Mouse (Mus musculus): ENCODE results near the gene Zcchc7. TPM values are rescaled to one million over a fixed set of nuclear protein-coding genes. Genes with fewer than 3 reads are reported as not detected.
"Not testable (repeated sequence)": the region's sequence is repeated elsewhere in the genome, so short reads cannot be mapped to it uniquely, and the experiment has no call there.

The Zcchc7 gene
- total RNA-seq, 2 experiments from 2014 or later: 36.6 to 40.7 TPM

DNA sequence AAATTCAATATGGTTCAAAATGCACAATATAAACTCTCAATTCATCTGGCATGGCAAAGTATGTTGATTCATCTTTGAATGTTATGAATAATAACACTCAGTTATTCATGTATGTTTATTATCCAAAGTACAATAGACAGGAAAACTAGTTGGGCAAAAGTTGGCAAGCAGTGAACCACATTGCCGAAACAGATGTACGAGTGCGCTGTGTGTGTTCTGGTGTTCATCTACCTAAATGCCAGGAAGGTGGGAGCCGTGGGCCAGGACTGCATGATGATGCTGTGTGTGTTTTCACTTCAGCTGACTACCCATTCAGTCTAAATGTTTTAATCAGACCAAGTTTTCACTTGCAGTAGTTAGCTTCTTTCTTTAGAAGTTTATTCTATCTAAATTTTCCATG is 150.7 kb downstream of the Zcchc7 start:
- DNase-seq (ENCODE audit: low spot score in 2 of 2): no peak

DNA sequence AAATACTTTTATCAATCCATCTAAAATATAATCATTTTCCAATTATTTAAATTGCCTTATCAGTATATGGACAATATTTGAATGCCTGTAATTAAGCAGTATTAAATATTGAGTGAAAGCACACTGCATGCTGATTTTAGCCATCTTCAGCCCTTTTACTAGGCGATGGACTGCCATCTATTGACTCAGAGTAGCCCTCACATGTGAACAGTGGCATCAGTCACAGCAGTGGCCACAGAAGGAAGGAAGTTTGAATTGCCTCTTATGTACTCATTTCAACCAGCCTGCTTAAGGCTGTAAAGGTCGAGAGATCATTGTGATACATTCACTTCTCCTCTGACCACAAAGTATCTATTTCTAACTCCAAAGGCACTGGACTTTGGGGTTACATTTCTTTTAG is 154.4 kb downstream of the Zcchc7 start:
- DNase-seq (ENCODE audit: low spot score in 2 of 2): no peak

DNA sequence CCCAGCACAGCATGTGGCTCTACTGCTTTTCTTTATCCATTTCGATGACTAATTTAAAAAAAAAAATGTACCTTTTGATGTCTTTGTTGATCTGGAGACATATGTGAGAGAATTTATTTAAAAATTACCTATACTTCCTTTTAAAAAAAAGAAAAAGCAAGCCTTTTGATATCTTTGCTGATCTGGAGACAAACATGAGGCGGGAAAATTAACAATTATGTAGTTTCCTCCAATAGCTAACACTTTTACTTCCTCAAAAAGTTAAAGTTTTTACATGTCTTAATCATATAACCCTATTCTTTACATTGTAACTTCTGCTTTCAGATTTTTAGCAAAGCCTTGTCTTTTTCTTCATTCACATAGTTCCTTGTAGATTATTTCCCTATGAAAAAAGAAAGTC is 155.2 kb downstream of the Zcchc7 start:
- DNase-seq (ENCODE audit: low spot score in 2 of 2): no peak

DNA sequence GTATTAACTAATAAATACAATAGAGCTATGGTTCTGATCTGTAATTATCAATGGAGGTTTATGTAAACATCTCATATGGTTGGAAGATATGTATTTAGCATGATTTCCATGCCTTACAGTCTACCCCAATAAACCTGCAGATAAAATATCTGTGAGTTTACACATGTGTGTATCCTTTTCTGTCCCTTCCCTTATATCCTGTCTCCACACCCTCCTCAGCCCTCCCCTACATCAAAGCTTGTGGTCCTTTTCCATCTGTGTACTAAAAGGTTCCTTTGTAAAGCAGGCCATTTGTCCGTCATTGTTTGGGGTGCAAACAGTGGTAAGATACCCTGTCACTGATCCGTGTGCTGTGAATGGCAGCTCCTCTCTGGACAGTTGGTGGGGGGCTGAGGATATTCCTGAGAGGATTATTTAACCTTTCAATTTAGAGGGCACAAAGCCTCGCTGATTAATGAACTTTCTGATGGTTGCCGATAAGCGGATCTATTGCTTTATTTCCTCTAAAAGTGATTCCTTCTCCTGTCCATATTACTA is 161.7 kb downstream of the Zcchc7 start:
- no peak for DNase-seq (ENCODE audit: low spot score in 2 of 2)

DNA sequence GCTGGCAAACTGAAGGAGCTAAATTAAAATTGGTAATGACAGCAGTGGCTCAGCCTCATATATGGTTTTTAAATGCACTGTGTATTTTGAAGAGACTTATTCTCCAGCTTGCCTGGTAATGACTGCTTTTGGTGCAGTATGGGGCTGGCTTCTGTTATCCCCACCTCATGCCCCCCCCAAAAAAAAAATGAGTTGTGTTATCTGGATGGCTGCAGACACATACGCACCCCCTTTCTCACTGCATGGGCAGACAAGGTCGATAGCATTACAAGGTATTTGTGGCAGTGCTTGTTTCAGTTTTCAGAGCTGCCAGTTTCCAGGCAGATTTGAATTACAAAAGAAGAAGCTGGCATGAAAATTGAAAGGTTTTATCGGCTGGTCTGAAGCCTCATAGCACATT is 162.2 kb downstream of the Zcchc7 start:
- DNase-seq (ENCODE audit: low spot score in 2 of 2): no peak

DNA sequence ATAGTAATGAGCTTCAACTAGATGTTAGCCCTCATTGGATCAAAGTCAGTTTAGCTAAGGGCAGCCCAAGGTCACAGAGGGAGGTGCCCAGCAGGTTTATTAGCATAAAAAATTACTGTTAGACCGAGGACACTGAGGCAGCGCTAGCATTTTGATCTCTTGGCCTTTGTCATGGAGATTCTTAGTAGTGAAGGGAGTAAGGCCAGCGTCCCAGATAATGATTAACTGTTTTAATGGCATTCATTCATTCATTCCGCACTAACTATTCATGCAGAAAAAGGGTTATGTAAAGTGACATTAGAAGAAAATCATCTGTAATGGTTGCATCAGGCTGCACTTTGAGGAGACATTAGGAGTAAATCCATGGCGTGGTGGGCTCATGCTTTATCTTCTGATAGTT is 165.2 kb downstream of the Zcchc7 start:
- no peak for DNase-seq (ENCODE audit: low spot score in 2 of 2)

DNA sequence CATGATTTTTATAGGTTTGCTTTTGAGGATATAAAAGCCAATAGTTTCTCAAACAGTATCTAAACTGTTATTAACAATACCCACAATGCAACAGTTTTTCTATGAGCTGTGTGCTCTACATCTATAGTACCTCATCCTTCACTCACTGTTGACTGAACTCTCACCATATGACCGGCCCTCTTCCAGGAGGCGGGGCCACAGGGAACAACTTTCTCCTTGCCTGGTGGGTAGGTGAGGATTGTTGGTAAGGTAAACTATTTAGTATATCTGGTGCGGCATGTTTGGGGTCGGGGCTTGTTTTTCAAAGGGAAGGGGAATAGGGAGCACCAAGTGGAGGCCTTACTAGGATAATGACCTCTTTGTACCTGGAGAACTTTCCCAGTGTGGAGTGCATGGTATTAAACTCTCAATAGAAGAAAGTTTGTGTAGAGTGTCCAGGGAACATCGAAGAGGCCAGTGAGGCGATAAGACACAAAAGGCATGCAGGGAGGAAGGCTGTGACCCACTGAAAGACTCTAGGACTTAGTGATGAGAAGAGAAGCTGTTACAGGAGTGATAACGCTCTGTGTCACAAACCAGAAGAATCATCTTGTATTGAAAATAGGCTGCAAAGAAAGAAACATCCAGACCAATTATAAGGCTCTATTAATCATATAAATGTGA is 166.9 kb downstream of the Zcchc7 start:
- DNase-seq (ENCODE audit: low spot score in 2 of 2): no peak

DNA sequence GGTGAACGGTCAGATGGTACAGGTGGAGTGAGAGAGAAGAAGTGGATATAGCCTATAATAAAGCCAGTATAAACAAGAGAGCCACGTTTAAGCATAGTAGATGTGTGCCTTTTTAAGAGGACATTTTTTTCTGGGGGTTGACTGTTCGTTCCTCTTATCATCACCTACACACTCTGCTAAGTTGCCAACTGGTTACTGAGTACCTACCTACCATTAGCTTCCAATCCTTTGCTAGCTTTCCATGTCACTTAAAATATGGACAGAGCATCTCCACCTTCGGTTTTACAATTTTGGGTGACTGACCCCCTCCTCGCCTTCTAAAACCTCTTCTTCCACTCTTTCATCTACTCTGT is 167.4 kb downstream of the Zcchc7 start:
- DNase-seq (ENCODE audit: low spot score in 2 of 2): no peak

DNA sequence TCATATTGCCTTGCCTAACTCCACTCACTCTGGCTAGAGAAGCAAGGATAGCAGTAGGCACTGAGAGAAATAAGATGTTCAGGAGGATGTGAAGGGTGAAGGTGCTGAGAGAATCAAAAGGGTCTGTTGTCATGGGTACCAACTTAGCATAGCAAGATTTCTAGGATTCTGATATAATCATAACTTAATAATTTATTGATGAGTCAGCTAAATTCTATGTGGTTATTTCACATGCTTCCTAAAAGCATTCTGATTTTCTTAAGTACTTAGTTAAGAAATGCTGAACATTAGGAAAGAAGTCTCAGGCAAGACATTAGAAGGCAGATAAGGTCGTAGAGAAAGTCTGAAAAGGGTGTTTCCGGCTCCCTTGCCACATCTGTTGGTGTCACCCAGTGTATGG is 172.3 kb downstream of the Zcchc7 start:
- DNase-seq (ENCODE audit: low spot score in 2 of 2): no peak

DNA sequence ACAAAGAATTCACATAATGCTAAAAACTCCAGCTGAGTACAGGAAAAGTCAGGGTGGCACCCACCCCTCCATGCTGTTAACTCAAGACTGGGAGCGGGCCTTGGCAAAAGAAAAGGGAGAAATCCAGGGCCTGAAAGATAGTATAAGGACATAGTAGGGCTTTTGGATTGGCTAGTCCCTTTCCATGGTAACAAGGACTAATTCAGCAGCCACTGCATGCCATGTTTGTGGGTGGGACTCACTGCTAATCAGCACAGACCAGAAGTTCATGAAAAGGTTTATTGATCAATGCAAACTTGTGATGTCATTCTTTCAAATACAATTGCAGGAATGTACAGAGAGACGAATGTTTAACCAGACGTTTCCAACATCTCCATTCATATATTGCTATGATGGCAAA is 173.1 kb downstream of the Zcchc7 start:
- no peak for DNase-seq (ENCODE audit: low spot score in 2 of 2)

DNA sequence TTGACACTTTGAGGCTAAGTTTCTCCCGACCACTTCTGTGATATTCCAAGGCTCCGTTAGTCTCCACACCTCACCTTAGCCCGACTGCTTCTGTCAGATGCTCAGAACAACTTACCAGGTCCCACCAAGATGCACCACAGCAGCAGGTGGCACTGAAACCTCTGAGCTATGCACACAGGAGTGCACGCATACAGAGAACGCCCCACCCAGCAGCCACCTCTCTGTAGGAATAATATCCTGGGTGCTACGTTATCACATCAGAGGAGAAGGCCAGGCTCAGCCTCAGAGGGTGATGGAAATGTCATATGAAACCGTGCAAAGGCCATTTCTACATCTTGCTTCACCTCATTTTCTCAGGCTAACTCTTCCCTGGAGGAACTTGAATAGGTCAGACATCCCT is 174.7 kb downstream of the Zcchc7 start:
- no peak for DNase-seq (ENCODE audit: low spot score in 2 of 2)

DNA sequence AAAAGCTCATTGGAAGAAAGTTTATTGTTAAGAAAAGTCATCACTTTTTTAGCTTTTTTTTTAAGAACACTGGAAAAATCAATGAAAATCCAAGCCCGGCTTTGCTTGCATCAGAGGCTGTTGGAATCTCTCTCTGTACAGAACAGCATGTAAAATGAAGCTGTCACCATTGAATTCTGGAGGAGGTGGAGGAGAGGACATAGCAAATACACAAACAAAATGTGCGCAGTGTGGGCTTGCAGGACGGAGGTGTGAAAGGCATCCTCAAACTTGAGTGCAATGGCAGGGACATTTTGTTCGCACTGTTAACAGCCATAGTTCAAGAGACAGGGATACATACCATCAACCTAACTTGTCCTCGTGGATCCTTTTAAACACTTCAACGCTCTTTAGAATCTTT is 176.1 kb downstream of the Zcchc7 start:
- DNase-seq (ENCODE audit: low spot score in 2 of 2): no peak

DNA sequence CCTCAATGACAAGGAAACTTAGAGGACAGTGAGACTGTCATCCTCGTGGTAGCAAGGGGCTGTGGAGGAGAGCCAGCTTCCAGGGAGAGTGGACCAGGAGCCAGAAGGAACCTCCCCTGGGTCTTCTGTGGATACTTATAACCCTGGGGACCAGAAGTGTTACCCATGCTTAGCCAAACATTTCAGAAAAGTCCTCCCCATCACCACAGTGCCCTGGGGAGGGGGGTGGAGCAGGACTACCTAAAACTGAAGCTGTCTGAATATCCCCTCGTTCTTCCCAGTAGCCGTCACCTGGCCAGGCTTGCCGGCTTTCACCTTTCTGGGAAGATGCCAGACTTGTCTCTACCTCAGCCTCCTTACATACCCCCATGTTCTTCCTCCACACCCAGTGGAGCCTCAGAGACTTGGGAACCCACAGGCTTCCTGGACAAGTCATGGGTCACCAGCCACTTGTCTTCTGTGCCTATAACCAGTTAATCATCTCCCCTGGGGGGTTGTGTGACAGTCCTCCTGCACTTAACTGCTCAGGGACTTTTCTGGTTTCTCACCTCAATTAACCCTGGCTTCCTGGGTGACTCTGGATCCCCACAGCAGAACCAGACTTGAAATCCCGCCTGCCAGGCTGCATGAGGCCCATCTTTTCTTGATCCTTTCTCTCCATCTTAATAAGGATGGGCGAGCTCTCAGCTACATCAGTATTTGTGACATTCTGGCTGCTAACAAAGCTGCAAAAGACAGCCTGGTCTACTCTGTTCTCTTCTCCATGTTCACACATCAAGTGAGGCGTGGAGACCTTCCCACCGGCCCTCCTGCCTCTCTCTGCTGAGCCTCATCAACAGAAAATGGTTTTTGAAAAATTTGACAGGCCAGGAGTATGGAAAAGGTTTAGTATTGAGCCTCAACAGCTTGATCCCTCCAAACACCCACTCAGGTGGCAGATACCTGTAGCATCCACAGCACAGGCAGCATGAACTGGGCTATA is 183.0 kb downstream of the Zcchc7 start:
- no peak for DNase-seq (ENCODE audit: low spot score in 2 of 2)

DNA sequence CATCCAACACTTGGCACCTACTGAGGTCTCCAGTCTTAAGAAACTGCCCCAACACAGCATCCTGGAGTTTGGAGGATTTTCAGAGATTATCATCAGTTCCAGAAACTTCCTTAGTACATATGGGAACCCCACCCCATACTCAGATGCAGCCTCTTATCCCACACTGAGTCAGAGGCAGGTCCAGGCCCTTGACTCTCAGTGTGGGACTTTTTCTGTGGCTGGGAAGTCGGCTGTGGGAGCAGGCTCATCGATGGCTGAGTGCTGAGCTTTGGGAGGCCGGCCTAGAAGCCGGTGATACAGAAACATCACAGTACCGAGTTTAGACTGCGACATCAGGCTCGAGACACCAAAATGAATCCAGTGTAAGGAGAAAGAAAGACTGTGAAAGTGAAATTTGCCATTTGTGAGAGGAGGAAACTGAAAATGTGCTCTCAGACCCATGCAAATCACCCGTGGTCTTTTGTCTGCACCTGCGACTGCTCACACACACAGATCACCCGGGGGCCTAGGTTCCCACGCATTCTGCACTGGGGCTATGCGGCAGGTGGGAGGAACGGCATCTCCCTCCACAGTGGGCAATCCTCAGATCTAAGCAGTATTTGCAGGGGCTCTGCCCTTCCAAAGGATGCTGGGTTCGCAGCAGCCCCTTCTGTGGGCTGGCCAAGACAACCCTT is 184.0 kb downstream of the Zcchc7 start:
- DNase-seq (ENCODE audit: low spot score in 2 of 2): no peak

DNA sequence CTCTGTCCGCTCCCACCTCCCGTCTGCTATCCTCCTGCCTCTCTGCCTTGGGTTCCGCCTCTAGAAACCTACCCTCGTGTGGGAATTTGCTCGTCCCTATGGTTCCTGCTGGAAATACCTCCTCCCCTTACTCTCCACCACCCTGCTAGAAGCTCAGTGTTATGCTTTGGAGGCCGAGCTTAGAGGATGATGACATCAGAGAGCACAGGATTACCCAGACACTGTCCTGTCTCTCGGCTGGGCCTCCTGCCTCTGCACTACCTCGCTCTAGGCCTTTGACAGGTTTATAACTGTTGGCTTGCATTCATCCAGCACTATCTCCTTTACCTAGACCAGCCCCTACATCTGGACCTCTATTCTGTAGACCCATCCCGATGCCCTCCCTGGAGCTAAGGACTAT is 184.6 kb downstream of the Zcchc7 start:
- DNase-seq (ENCODE audit: low spot score in 2 of 2): no peak

DNA sequence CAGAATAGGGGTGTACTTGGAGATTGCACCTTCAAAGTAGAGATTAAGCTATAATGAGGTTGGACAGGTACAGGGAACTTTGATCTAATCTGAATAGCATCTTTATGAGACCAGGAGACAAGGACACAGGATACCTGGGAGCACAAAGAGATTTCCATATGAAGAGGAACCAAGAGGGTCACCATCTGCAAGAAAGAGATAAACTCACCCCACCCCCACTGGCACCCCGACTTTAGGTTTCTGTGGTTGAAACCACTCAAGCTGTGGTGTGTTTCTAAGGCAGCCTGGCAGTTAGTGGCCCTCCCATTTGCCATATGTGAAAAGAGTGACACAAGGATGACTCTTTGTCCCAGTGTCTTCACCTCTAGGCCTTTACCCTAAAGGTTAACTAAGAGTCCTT is 186.6 kb downstream of the Zcchc7 start:
- DNase-seq (ENCODE audit: low spot score in 2 of 2): no peak

DNA sequence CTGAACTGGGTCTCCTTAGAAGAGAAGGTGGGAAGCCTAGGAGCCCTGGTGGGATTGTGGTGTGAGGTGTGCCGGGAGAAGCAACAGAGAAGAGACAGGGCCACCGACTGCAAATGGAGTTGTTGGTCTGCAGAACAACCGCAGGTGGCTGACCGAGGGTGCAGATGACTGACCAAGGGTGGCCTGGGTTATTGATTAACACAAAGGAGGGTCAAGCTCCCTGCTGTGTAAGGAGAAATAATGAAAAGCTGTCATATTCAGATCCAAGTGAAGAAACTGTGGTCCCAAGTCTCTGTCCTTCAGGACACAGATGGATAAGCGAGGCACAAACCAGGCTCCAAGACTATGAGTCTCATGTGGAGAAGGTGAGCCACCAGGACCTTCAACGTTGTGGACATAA is 187.8 kb downstream of the Zcchc7 start:
- no peak for DNase-seq (ENCODE audit: low spot score in 2 of 2)

DNA sequence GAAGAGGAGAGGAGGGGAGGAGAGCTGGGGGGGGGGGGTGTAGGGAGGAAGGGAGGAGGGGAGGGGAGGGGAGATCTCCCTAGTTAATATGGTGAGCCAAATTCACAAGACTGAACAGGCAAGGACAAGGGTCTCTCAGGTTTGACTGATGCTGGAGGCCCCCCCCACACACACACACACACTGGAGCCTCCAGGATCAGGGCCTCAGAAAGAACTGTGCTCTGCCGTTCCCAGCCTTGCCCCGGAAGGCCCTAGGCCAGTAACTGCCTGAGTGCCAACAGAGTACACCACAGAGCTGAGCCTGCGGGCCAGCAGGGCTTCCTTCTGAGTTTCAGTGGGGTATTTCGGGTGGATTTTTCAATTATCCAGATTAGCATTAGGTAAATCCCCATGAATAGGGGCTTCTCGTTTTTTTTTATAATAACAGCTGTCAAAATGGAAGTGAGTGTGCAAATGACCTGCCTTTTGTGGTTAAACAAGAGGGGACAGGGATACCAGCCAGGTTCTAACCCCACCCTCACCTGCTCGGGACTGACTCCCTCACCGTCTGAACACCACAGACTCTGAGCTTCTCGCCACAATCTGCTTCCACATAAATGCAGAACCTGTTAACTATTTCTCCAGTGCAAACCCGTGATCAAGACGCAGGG is 188.9 kb downstream of the Zcchc7 start:
- DNase-seq (ENCODE audit: low spot score in 2 of 2): no peak

DNA sequence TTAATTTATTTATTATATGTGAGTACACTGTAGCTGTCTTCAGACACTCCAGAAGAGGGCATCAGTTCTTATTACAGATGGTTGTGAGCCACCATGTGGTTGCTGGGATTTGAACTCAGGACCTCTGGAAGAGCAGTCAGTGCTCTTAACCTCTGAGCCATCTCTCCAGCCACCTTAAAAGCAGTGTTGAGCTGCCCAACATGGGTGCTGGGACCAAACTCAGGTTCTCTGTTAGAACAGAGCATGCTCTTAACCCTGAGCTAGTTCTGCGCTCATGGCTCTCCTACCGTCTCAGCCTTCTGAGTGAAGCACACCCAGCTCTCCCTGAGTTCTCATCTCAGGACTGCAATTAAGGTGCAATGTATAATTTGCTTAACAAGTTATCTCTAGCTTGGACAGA is 190.4 kb downstream of the Zcchc7 start:
- DNase-seq (ENCODE audit: low spot score in 2 of 2): not testable (repeated sequence)

DNA sequence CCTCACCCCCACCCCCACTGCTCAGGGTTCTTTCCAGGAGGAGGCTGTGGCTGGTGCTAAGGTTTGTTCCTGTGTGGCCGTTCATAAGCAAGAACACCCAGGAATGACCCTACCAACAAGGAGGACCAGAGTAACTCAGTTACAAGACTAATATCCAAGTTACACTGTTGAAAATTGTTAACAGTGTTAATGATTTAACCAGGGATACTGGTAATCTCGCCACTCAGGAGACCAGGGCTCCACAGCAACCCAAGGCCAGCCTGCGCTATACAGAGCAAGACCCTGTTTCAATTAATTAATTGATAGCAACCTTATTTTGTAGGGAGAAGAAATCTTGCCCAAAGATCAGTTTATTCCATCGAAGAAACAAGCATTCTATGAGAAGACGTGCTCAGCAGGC is 191.8 kb downstream of the Zcchc7 start:
- DNase-seq (ENCODE audit: low spot score in 2 of 2): no peak

DNA sequence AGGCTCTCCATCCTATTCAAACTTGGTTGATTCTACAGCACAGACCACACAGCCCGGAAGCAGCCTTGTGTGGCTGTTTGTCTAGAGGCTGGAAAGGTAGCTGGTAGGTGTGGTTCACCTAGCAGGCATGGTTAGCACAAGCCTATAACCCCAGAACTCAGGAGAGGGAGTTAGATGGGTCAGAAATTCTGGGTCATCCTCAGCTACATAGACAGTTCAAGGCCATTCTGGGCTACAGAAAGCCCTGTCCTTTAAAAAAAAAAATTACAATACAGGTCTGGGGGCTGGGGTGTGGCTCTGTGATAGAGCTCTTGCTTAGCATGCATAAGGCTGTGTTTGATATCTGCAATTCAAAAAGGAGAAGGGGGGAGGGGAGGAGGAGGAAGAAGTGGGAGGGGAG is 192.6 kb downstream of the Zcchc7 start:
- DNase-seq (ENCODE audit: low spot score in 2 of 2): no peak

All from adrenal gland, adult 18-20 months (tissue).